Mouse (Mus musculus) lung, postnatal 14 days (tissue): ENCODE measurements at regions not wholly inside any gene's neighbourhood (a gene's known extent, or its start where the extent isn't known, plus 50 kb on each side); places are given as distances from the start of the nearest gene placed in this dataset.
"Not testable (repeated sequence)": the region's sequence is repeated elsewhere in the genome, so short reads cannot be mapped to it uniquely, and the experiment has no call there.

ENCODE experiments used
- DNase-seq: peaks from one replicate; pipeline ENCODE4 v3.0.0; 2021

DNA sequence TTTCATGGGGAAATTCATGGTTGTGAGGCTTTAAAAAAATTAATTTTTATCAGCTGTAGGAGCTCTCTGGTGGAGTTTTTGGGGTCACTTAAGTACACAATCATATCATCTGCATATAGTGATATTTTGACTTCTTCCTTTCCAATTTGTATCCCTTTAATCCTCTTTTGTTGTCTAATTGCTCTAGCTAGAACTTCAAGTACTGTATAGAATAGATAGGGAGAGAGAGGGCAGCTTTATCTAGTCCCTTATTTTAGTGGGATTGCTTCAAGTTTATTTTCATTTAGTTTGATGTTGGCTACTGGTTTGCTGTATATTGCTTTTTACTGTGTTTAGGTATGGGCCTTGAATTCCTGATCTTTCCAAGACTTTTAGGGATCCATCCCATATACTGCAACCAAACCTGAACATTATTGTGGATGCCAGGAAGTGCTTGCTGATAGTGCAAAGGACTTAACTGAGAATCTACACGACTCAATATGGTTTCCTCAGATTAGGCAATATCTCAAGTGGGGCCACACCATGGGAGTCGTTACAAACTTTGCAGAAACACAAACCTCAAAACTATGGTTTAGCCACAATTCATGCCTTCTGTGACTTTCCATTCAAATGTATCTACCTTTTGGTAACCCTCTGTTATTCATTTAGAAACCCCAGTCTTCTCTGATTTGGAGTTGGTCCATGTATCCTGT, 878.4 kb upstream of the Olfr1507 start:
- DNase-seq = not testable (repeated sequence)

DNA sequence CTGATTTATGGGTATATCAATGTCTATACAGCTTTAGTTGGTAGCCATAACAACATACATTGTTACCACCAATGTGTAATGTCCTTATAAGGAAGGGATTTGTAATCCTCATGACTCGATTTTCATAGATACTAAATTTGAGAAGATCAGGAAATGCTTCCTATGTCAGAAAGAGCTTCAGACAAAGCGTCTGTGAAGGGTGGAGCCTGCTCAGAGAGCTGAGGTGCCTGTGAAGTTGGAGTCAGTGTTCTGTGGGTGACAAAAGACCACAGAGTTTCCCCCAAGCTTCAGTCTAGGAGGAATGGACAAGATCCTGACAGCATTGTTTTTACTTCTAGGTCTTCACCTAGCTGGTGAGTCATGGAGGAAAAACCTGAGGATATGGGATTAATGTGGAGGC, 874.2 kb upstream of the Olfr1507 start:
- DNase-seq = no peak

DNA sequence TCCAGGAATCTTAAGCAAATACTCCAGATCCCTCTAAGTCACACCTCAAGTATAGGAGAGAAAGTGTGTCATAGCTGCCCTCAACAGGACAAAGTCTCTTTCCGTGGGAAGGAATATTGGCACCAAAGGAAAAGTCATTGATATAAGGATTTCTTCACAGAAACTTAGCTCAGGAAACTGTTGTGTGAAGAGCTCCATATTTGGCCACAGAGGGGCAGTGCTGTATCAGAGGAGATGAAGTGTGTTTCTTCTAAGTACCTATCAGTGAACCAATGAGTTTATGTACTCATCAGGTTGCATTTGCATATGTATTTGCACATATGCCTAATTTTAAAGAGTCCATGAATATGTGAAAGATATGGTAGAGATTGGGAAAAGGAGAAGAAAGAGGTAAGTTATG, 871.9 kb upstream of the Olfr1507 start:
- not testable (repeated sequence) for DNase-seq

DNA sequence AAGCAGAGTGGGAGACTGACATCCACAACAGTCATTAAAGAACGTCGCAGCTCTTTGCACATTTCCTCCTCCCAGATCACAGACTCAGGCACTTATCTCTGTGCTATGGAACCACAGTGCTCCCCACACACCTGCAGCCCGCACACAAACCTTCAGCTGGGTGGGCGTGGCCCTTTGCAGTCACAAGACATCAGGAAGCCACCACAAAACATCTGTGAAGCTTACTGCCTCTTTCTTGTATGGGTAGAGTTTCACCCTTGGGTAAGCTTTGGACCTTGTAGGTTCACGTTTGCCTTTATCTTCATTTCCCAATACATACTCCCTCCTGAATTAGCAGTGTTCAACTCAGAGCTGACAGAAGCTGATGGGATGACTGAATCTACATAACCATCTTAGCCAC, 868.4 kb upstream of the Olfr1507 start:
- not testable (repeated sequence) for DNase-seq

DNA sequence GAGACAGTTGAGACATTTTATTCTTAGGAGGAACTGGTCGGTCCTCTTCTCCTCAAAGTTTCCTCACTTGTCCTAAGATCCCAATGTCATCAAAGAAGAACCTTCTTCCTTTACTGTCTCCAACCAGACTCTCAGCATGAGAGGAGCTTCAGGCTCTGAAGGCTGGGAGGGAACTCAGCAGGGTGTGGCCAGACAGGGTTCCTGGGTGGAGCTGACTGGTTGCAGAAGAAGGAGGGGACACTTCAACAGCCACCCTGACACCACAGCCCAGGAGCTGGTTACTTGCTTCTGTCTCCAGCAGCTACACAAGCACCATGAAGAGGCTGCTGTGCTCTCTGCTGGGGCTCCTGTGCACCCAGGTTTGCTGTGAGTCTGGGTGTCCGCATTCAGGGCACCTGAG, 866.5 kb upstream of the Olfr1507 start:
- not testable (repeated sequence) for DNase-seq

DNA sequence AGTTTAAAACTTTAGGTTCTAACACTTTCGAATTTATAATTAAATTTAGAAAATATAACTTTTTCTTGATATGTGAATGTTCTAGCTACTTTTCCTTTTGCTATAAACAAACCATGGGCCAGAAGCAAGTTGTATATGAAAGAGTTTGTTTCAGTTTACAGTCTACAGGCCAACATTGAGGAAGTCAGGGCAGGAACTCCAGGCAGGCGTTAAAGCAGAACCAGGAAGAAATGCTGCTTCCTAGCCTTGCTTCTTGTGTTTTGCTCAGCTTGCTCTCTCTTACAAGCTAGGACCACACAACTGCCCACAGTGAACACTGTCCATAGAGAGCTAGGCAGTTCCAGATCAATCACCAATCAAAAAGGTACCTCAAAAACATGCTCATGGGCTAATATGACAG, 861.9 kb upstream of the Olfr1507 start:
- DNase-seq = not testable (repeated sequence)

DNA sequence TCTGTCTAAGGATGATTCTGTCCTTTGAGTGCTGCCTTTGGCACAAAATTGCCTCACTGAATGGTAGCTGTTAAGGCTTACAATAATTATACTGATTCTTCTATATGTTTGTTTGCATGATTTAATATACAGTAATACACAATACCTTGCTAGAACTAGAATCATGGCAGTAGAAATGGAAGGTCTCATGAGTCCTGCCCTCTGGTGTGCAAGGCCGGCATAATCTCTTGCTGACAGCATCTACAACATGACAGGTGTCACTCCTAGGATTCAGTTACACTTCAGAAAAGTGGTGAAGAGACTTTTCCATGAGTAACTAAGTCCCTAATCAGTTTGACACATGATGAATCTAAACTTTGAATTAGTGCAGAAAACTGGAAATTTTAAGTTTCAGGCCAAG, 861.2 kb upstream of the Olfr1507 start:
- not testable (repeated sequence) for DNase-seq

DNA sequence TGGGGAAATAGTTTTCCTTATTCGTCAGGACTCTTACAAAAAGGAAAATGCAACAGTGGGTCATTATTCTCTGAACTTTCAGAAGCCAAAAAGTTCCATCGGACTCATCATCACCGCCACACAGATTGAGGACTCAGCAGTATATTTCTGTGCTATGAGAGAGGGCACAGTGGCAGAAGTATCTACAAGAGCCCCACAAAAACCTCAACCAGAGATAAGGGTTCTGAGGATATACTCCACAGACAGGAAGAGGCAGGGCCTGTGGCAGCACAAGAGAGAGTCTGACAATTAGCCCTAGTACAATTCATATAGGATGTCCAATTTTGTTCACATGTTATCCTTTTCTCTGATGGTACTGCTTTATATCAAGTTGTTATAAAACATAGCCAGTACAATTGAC, 855.9 kb upstream of the Olfr1507 start:
- not testable (repeated sequence) for DNase-seq

DNA sequence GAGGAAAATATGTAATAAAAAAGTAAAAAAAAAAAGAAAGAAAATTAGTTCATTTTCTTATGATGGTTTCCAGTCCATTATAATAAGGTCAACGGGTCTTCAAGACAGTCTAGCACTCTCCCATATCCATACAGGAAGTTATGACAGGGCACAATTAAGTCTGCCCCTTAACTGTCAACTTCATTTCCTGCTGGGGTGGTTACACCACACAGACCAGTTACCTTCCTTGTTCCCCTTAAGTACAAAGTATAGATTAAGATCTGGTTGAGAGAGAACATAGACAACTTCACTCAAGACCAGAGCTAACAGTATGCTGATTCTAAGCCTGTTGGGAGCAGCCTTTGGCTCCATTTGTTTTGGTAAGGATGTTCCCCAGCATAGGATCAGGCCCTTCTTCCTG, 855.2 kb upstream of the Olfr1507 start:
- not testable (repeated sequence) for DNase-seq

DNA sequence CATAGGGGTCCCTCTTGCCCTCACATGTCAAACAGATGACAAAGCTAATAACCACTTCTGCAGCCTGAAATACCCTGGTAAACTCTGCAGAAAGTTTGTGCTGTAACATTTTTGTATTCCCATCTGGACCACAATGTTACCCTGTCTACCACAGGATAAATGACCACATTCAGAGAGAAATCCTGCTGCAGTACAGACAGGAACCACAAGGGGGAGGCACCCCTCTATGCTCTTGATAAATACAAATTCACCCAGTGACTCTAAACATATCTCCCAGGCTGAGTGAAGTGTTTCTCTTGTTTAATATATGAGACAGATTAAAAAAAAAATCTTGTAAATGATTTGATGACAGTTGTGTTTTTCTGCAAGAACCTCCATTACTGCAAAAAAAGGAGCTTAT, 853.6 kb upstream of the Olfr1507 start:
- not testable (repeated sequence) for DNase-seq

DNA sequence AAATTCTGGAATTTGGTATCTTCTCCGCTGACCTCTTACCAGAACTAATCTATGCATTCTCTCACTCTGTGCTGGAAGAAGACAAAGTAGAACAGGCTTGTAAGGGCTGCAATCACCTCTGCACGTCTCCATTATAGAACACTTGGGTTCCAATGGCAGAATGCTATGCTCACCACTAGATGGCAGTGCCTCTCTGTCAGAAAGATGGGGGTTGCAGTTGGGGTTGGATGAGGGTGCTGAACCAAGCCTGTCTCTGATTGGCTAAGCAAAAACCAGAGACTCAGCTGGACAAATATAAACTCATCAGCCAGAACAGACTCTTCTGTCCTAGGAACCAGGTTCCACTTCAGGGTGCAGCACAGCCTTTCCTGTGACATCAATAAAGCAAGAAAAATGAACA, 850.0 kb upstream of the Olfr1507 start:
- DNase-seq = peak; percentile 1

DNA sequence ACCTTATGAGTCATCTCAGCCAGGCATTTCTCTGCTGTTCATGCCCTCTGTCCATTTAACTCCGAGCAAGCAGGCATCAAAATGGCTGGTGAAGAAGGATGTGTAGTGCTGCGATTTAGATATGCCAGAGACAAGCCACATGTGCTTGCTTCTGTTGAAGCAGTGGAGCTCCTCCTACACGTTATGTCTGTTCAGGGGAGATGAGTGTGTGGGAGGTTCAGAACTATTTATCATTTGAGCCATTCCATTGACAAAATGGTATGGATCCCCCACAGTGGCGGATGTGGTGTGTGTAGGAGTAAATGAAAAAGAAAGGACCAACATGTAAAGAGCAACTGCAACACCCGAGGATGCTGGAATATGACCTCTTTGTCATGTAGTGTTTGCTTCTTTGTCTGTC, 848.3 kb upstream of the Olfr1507 start:
- DNase-seq = not testable (repeated sequence)

DNA sequence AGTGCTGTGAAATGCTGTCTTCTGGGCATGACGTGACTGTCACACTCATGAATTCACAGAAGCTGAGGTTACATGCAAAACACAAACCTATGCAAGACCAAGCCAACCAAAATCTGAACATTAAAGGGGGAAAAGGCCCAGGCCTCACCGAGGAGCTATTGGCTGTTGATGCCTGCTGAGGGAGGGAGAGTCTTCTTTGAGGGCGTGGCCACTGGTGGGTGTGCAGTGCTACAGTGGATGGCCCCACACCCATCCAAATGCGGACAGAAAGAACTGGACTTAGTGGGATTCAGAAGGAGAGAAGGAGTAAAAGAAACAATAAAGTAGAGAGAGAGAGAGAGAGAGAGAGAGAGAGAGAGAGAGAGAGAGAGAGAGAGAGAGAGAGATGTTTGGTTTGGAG, 843.6 kb upstream of the Olfr1507 start:
- not testable (repeated sequence) for DNase-seq

DNA sequence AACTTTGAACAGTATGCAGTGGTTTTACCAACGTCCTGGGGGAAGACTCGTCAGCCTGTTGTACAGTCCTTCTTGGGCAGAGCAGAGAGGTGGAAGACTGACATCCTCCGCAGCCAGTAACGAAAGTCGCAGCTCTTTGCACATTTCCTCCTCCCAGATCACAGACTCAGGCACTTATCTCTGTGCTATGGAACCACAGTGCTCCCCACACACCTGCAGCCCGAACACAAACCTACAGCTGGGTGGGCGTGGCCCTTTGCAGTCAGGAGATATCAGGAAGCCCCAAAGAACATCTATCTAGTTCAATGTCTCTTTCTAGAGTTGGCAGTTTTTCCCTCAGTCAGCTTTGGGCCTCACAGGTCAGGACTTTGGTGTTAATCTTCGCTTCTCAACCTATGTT, 841.9 kb upstream of the Olfr1507 start:
- DNase-seq = not testable (repeated sequence)

DNA sequence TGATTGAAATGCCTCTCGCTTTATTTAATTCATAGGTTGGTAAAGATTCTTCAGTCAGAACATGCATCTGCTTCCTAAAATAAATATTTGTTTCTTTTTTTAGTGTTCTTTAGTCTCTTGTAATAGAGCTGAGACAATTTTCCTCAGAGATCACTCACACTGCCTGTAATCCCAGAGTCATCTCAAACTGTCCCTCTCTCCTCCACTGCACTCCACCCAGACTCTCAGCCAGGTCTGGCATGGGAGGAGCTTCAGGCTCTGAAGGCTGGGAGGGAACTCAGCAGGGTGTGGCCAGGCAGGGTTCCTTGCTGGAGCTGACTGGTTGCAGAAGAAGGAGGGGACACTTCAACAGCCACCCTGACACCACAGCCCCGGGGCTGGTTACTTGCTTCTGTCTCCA, 841.2 kb upstream of the Olfr1507 start:
- DNase-seq = not testable (repeated sequence)

DNA sequence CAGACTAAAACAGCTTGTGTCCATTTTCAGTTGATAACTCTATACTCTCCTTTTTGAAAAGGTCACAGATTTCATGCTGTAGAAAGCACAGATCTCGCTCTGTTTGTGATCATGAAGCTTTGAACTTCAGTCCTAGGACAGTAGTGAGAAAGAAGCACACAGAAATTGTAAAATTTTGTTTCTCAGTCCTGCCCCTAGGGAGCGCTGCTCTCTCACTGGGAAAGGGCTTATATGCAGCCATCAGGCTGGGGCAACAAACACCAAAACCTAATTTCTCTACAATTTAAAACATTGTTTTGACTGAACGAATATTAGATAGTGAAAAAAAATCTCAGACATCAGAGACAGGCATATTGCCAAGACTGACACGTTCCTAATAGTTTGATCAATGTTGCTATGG, 838.9 kb upstream of the Olfr1507 start:
- DNase-seq = not testable (repeated sequence)

DNA sequence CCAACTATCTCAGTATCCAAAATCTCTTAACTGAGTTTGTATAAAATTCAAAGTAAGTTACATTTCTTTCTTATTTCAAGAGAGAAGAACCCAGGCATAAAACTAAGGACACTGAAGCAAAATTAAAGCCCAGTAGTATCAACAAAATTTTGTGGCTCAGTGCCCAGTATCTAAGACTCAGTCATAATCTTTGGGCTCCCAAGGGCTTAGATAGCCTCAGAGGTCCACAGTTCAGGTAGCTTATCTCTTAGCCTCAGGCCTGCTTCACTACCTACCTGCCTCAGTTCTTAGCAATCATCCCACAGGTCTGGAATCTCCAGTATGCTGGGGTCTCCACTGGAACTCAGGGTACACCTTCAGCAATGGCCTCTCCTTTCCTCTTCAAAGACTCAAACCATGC, 835.6 kb upstream of the Olfr1507 start:
- DNase-seq = not testable (repeated sequence)

DNA sequence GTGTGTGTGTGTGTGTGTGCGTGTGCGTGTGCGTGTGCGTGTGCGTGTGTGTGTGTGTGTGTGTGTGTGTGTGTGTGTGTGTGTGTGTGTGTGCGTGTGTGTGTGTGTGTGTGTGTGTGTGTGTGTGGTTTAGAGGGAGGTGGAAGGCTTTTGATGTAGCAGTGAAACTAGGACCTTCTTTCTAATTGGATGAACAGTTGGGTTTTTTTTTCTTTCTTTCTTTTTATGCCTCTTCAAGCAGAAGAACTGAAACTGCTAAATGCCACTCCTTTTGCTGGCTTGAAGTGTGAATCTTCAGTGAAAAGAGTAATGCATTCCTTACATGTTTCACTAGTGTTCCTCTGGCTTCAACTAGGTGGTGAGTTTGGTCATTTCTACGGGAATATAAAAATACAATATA, 828.8 kb upstream of the Olfr1507 start:
- DNase-seq = not testable (repeated sequence)

DNA sequence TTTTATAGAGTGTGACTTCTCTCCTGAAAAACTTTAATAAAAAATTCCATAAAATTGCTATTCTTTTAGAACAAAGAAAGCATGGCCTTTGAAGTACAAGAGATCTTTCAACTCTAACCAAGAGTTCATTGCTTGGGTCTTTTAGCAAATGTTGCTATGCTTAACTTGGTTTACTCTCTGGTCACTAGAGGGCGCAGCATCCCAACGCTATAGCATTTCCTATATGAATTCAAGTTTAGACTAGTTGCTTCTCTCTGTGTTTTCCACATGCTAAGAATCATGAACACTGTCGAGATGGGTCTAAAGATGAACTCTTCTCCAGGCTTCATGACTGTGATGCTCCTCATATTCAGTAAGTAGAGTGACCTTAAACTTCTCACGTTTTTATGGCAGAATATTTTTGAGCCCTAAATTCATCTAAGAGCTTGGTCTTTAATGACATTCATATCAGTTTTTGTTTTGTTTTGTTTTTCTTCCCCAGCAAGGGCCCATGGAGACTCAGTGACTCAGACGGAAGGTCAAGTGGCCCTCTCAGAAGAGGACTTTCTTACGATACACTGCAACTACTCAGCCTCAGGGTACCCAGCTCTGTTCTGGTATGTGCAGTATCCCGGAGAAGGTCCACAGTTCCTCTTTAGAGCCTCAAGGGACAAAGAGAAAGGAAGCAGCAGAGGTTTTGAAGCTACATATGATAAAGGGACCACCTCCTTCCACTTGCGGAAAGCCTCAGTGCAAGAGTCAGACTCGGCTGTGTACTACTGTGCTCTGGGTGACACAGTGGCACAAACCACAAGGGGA, 823.2 kb upstream of the Olfr1507 start:
- not testable (repeated sequence) for DNase-seq

DNA sequence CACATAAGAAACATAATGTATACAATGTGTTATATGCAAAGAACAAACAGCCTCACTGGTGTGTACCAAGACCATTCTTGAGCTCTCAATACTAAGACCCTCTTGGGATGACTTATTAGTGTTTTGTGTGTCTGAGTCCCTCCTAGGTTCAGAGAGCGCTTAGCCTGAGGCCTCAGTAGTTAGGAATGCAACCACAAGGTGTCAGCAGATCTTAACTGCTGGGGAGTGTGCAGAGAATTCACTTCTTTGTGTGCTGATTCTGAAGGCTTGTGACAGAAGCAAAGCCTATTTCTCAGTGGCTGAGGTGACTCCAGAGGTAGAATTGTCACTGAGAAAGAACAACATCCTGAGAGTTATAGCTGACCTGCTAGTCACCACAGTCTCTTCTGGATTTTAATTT, 816.9 kb upstream of the Olfr1507 start:
- not testable (repeated sequence) for DNase-seq

DNA sequence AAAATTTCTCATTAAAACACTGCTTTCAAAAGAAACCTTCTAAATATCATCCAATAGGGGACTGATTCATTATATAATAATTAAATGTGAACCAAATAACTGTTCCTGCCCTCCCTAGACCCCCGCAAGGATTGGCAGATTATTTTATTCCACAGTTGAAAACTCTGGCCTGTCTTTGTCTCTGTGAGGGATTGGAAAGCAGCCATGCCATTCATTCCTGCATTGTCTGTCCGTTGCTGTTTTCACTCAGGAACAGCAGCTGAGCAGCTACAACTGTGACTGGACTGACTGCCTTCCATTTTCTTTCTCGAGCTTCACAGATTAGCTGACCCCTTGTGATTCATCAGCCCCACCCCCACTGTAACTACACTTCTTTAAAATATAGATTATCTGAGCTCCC, 807.6 kb upstream of the Olfr1507 start:
- DNase-seq = not testable (repeated sequence)

DNA sequence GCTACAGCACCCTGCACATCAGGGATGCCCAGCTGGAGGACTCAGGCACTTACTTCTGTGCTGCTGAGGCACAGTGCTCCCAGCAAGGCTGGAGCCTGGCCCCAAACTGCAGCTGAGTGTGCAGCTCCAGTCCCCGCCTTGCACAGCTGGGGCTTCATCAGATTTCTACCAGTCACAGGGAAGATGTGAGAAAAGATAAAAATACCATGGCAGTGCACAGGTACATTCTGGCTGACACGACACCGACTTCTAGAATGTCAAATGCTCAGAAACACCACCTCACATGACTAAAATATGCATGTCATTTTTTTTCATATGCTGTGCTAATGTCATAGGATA, 806.9 kb upstream of the Olfr1507 start:
- not testable (repeated sequence) for DNase-seq

DNA sequence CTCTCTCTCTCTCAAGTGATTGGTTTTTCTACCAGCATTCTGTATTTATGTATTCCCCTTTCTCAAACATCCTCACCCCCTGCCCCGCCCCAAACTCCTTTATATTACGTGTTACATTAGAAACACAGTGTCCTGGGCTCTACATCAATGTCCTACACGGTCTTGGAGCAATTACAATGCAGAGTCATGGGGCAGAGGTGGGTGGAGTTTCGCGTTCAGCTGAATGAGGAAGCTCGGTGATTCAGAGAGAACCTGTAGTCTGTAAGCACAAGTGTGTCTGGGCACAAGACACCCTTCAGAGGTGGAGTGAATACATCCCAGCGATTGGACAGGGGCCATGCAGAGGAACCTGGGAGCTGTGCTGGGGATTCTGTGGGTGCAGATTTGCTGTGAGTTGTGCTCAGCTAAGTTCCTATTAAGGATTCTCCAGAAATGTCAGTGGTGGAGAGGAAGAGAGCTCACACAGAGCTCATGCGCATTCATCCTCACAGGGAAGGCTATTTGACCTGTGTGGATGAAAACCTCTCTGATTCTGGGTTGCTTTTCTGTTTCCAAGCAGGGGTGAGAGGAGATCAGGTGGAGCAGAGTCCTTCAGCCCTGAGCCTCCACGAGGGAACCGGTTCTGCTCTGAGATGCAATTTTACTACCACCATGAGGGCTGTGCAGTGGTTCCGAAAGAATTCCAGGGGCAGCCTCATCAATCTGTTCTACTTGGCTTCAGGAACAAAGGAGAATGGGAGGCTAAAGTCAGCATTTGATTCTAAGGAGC, 806.4 kb upstream of the Olfr1507 start:
- not testable (repeated sequence) for DNase-seq

DNA sequence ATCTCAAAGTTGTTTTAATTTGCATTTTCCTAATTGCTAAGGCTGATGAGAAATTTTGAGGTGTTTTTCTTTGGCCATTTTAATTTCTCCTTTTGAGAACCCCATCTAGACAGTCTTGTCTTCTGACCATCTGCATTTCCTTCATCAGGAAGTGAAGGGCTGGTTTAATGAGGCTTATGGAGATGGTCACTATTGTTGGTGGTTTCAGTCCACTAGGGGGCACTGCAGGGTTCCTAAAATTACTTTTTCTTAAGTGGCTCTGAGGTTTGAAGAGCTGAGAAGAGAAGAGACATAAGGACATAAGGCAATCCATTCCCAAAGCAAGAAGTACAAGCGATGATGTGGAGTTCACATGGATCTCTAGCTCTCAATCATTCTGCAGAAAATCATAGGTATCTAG, 805.6 kb upstream of the Olfr1507 start:
- DNase-seq = not testable (repeated sequence)
